Comparison of ENCODE assay signal across 27 mouse cellular contexts in the genomic region with DNA sequence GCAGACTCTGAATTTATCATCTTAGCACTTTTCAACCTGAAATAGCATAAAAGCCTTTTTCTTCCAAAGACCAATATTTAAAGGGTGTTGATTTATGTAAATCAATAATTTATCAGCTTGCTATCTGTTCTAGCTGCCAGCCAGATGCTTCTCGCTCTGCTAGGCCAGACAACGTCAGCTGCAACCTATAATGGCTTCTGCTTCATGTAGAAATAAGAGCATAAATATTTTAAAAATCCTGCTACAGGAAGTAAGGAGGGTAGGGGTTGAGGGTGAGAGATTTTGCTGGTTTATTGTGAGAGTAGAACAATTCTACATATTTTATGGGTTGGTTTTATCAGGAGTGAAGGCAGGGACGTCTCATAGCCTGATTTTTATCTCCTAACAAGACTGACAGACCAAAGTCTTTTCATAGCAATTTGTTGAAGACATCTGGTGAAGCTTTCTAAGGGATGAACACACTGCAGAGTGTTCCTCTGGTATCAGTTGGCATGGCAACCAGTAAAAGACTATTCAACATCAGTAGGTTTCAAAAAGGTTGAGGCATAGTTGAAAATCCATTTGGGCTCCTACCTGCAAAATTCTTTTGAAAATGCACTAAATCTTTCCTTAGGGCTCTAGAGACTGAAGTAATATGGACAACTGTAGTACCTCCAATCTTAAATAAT.
DNase-seq lines count a peak whose midpoint lies in the region; ATAC-seq and TF ChIP-seq lines count a peak whose summit lies in the region.
"Had no signal": no experiment of that assay in that cellular context is flagged by ENCODE, and none has a peak within 500 bp of the region (broad histone marks: within the 10 kb centered on the region; RNA-seq: fewer than 3 reads in every experiment).

No protein-coding gene starts in this region.

- TF ChIP-seq CTCF in brain, embryonic 14.5 days (IDR thresholded peaks at IDR 0.05; ENCODE audit: borderline replicate concordance, extremely low read depth, insufficient read depth, insufficient read length), result no peak
- no peak for TF ChIP-seq CTCF in midbrain, postnatal 0 days (IDR thresholded peaks at IDR 0.05)

- no peaks in the 10 kb centered on the region for H3K9me3 ChIP-seq in midbrain, postnatal 0 days (ENCODE audit: low read length)
- no peaks in the 10 kb centered on the region for H3K9me3 ChIP-seq in heart, embryonic 11.5 days (replicated peaks; ENCODE audit: control insufficient read depth, low read length)
- H3K9me3 ChIP-seq: embryonic facial prominence, embryonic 15.5 days; hindbrain, embryonic 13.5 days; limb, embryonic 12.5 days had no signal

- 41% methylated on average over 3 of the region's 3 CpGs for WGBS in midbrain, postnatal 0 days
- 59% methylated on average over 3 of the region's 3 CpGs for WGBS in heart, embryonic 11.5 days (ENCODE audit: insufficient replicate concordance)

- peak; percentile 47; the same call in 1 of the 2 replicates for ATAC-seq in midbrain, postnatal 0 days (ENCODE audit: low FRiP score)
- ATAC-seq in heart, embryonic 11.5 days (replicated peaks; ENCODE audit: insufficient number of reproducible peaks, low FRiP score, low TSS enrichment), result no peak
- ATAC-seq: activated CD4-positive, CD25-positive, alpha-beta regulatory T cell, adult 4 months; liver, postnatal 0 days had no signal

- H3K27me3 ChIP-seq in midbrain, postnatal 0 days (ENCODE audit: insufficient read depth, low read length), result no peaks in the 10 kb centered on the region
- H3K27me3 ChIP-seq in heart, embryonic 11.5 days (ENCODE audit: control insufficient read depth, insufficient read depth, low read length), result no peaks in the 10 kb centered on the region
- H3K27me3 ChIP-seq: CH12.LX; embryonic facial prominence, embryonic 15.5 days; hindbrain, embryonic 13.5 days; limb, embryonic 12.5 days had no signal

- H3K9ac ChIP-seq in midbrain, postnatal 0 days (replicated peaks; ENCODE audit: low read length, poor library complexity, severe bottlenecking), result no peak overlapping the region
- no peak overlapping the region for H3K9ac ChIP-seq in heart, embryonic 11.5 days (ENCODE audit: low read depth, low read length)
- H3K9ac ChIP-seq: embryonic facial prominence, embryonic 15.5 days; hindbrain, embryonic 13.5 days; limb, embryonic 12.5 days; liver, postnatal 0 days had no signal

- no peaks in the 10 kb centered on the region for H3K36me3 ChIP-seq in midbrain, postnatal 0 days (ENCODE audit: insufficient read depth, low read length)
- H3K36me3 ChIP-seq in heart, embryonic 11.5 days (ENCODE audit: control insufficient read depth, insufficient read depth, low read length), result no peaks in the 10 kb centered on the region
- H3K36me3 ChIP-seq: embryonic facial prominence, embryonic 15.5 days; G1E; hindbrain, embryonic 13.5 days; limb, embryonic 12.5 days had no signal

- H3K4me3 ChIP-seq in midbrain, postnatal 0 days (ENCODE audit: low read depth, low read length), result no peak overlapping the region
- H3K4me3 ChIP-seq in heart, embryonic 11.5 days (ENCODE audit: low read depth, low read length), result no peak overlapping the region
- H3K4me3 ChIP-seq: embryonic facial prominence, embryonic 15.5 days; hindbrain, embryonic 13.5 days; limb, embryonic 12.5 days had no signal

- H3K27ac ChIP-seq in midbrain, postnatal 0 days (ENCODE audit: low read depth, low read length), result no peak overlapping the region
- H3K27ac ChIP-seq in heart, embryonic 11.5 days (ENCODE audit: low read depth, low read length), result no peak overlapping the region
- H3K27ac ChIP-seq: embryonic facial prominence, embryonic 15.5 days; hindbrain, embryonic 13.5 days; limb, embryonic 12.5 days had no signal

- H3K4me1 ChIP-seq in midbrain, postnatal 0 days (ENCODE audit: insufficient read depth, low read length), result no peaks in the 10 kb centered on the region
- no peaks in the 10 kb centered on the region for H3K4me1 ChIP-seq in heart, embryonic 11.5 days (ENCODE audit: control insufficient read depth, insufficient read depth, low read length)
- H3K4me1 ChIP-seq: embryonic facial prominence, embryonic 15.5 days; hindbrain, embryonic 13.5 days; limb, embryonic 12.5 days had no signal

- no peak for TF ChIP-seq POLR2A in brain, embryonic 14.5 days (IDR thresholded peaks at IDR 0.05; ENCODE audit: borderline replicate concordance, extremely low read depth, insufficient read depth, insufficient read length, poor library complexity, severe bottlenecking)

- DNase-seq in layer of hippocampus, adult 8-10 months (ENCODE audit: low spot score in 2 of 2), result peak; percentile 8
- no peak for DNase-seq in layer of hippocampus, postnatal 10 days (ENCODE audit: low spot score in 2 of 2)
- DNase-seq in MN1 (ENCODE audit: low spot score), result peak; percentile 34
- peak; percentile 53 for DNase-seq in brain, embryonic 14.5 days (ENCODE audit: low read depth)
- DNase-seq in midbrain, postnatal 0 days (ENCODE audit: low spot score), result peak; percentile 1
- DNase-seq in T-cell, adult 2 months (ENCODE audit: low spot score), result no peak
- DNase-seq: adrenal gland, adult 8-10 months; B cell, adult 2 months; cerebellum, adult 9-11 months; gastrocnemius, postnatal 25 days; heart, adult 18-20 months; heart, postnatal 36 days; kidney, adult 18-20 months; kidney, postnatal 4 days; liver, postnatal 0 days; lung, postnatal 10 days; right cerebral cortex, adult 18-20 months; right cerebral cortex, postnatal 4 days; thymus, postnatal 14 days had no signal

- H3K4me2 ChIP-seq in midbrain, postnatal 0 days (ENCODE audit: low read depth, low read length, poor library complexity, severe bottlenecking), result no peak overlapping the region
- no peak overlapping the region for H3K4me2 ChIP-seq in heart, embryonic 11.5 days
- H3K4me2 ChIP-seq: embryonic facial prominence, embryonic 15.5 days; hindbrain, embryonic 13.5 days; limb, embryonic 12.5 days; liver, embryonic 11.5 days had no signal

Comparison
In these comparisons a context has a peak if more than half of its experiments do, and no peak if none do; other contexts are left out.
1. DNase-seq: peak in layer of hippocampus, adult 8-10 months (2 of 2), MN1 (single experiment), brain, embryonic 14.5 days (single experiment) and midbrain, postnatal 0 days (single experiment); none in layer of hippocampus, postnatal 10 days (0 of 2) and T-cell, adult 2 months (single experiment).